Mouse (Mus musculus): ENCODE data around the gene Gm48552. TPM values are rescaled to one million over a fixed set of nuclear protein-coding genes. Genes with fewer than 3 reads are reported as not detected.

Gm48552 gene
- polyA plus RNA-seq, 1 experiment = 3.6 TPM

DNA sequence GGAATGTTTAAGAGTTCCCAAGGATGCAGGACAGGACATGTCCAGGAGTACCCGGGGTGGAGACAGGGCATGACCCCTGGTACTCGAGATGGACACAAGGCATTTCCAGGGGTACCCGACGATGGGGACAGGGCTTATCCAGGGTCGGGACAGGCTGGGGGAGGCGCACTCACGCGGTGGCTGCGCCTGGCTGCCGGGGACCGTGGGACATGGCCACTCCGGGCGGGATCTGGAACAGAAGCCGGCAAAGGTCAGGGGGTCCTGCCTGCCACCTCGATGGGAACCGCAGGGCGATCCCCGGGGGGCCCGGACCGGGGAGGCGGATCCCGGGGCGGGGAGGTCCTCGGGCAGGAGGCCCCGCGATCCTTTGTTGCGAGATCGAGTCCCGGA is 38.8 kb upstream of the Gm48552 start:
- Histone ChIP-seq H3K4me3 (replicated peaks; ENCODE audit: extremely low read depth, low read depth, low read length) (peak overlapping the region; percentile 86), H3K4me1 (ENCODE audit: control insufficient read depth, insufficient read depth, low read length) (peaks cover 11% of the 10 kb centered on the region)
- WGBS = under 1% methylated on average over 29 of the region's 29 CpGs
- TF ChIP-seq CTCF (IDR thresholded peaks at IDR 0.05; ENCODE audit: insufficient read depth, low read length) (no peak), POLR2A (IDR thresholded peaks at IDR 0.05; ENCODE audit: borderline replicate concordance, extremely low read depth, low read depth, low read length) (no peak)
- no peak for DNase-seq

- peaks cover 11% of the 10 kb centered on the region for H3K4me1 ChIP-seq (ENCODE audit: control insufficient read depth, insufficient read depth, low read length)
- WGBS = under 1% methylated on average over 54 of the region's 54 CpGs
- peak; percentile 98 for DNase-seq
- H3K4me3 ChIP-seq (replicated peaks; ENCODE audit: extremely low read depth, low read depth, low read length) = peak within 1 kb of the TSS; percentile 86
- peak; percentile 46; the same call in 1 of the 2 replicates for TF ChIP-seq POLR2A (IDR thresholded peaks at IDR 0.05; ENCODE audit: borderline replicate concordance, extremely low read depth, low read depth, low read length)
- TF ChIP-seq CTCF (IDR thresholded peaks at IDR 0.05; ENCODE audit: insufficient read depth, low read length) = peak; percentile 79
Observed at GRCm38 (mm10) chr10:81350351-81351063, 38.3 kb upstream of the Gm48552 start, which contains the start of gene Hmg20b. Hmg20b (minus strand) TSS chr10:81350480.

GRCm38 (mm10) chr10:81351678-81352291 is 37.0 kb upstream of the Gm48552 start:
- TF ChIP-seq CTCF (IDR thresholded peaks at IDR 0.05; ENCODE audit: insufficient read depth, low read length) (no peak), POLR2A (IDR thresholded peaks at IDR 0.05; ENCODE audit: borderline replicate concordance, extremely low read depth, low read depth, low read length) (no peak)
- DNase-seq = no peak
- peaks cover 11% of the 10 kb centered on the region for H3K4me1 ChIP-seq (ENCODE audit: control insufficient read depth, insufficient read depth, low read length)
- 26% methylated on average over 9 of the region's 9 CpGs for WGBS
- H3K4me3 ChIP-seq (replicated peaks; ENCODE audit: extremely low read depth, low read depth, low read length) = no peak overlapping the region

GRCm38 (mm10) chr10:81354738-81355477 is 33.9 kb upstream of the Gm48552 start:
- DNase-seq = no peak
- no peak for TF ChIP-seq CTCF (IDR thresholded peaks at IDR 0.05; ENCODE audit: insufficient read depth, low read length)
- no peak for TF ChIP-seq POLR2A (IDR thresholded peaks at IDR 0.05; ENCODE audit: borderline replicate concordance, extremely low read depth, low read depth, low read length)
- 65% methylated on average over 9 of the region's 9 CpGs for WGBS
- Histone ChIP-seq H3K4me3 (replicated peaks; ENCODE audit: extremely low read depth, low read depth, low read length) (no peak overlapping the region), H3K4me1 (ENCODE audit: control insufficient read depth, insufficient read depth, low read length) (peaks cover 7% of the 10 kb centered on the region; the same call in 1 of the 2 replicates)

DNA sequence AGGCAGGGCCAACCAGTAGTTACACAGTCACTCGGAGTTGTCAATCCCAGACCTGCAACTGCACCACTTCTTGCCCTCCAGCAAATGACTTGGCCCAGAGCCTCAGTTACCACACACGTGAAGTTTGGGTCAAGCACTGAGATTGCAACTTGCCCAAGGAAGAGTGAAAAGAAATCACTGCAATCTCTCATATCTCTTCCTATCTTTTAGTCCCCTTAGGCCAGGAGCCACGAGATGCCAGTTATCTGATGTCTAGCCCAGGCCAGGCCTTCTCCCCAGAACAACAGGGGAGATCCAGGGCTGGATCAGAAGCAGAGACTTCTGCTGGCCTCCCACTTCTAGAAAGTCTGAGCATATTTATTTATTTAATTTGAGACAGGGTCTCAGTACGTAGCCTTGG is 33.3 kb upstream of the Gm48552 start:
- H3K4me1 ChIP-seq (ENCODE audit: control insufficient read depth, insufficient read depth, low read length) = peaks cover 7% of the 10 kb centered on the region; the same call in 1 of the 2 replicates
- WGBS = 75% methylated on average over 4 of the region's 4 CpGs
- TF ChIP-seq POLR2A (IDR thresholded peaks at IDR 0.05; ENCODE audit: borderline replicate concordance, extremely low read depth, low read depth, low read length) (no peak), CTCF (IDR thresholded peaks at IDR 0.05; ENCODE audit: insufficient read depth, low read length) (no peak)
- no peak for DNase-seq
- H3K4me3 ChIP-seq (replicated peaks; ENCODE audit: extremely low read depth, low read depth, low read length) = no peak overlapping the region

DNA sequence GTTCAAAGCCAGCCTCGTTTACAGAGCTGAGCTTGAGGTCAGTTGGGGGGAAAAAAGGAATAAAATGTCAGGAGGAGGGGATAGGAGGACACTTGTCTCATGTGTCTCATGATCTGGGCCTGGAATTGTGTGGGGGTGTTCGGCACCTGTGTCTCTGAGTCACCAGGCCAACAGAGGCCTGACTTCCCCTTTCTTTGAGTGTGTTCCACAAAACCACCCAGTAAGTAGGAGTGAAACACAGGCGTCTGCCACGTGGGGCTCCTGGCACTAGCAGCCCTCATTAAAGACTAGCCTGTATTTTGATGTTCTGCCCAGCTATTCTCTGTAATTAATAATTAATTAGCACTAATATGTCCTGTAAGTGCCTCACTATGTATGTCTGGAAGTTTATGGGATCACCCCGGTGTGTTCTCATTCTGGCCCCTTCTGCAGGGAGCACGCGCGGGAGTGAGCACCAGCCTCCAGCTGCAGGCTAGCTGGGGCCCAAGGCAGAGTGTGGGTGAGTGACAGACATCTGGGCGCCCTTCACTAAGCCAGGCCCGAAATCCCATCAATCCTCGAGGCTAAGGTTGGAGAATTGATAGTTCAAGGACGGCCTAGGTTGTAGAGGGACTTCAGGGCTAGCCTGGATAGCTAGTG is 32.3 kb upstream of the Gm48552 start:
- Histone ChIP-seq H3K4me3 (replicated peaks; ENCODE audit: extremely low read depth, low read depth, low read length) (no peak overlapping the region), H3K4me1 (ENCODE audit: control insufficient read depth, insufficient read depth, low read length) (peaks cover 7% of the 10 kb centered on the region; the same call in 1 of the 2 replicates)
- DNase-seq = no peak
- 52% methylated on average over 12 of the region's 12 CpGs for whole genome bisulfite sequencing
- TF ChIP-seq POLR2A (IDR thresholded peaks at IDR 0.05; ENCODE audit: borderline replicate concordance, extremely low read depth, low read depth, low read length) (no peak), CTCF (IDR thresholded peaks at IDR 0.05; ENCODE audit: insufficient read depth, low read length) (no peak)

DNA sequence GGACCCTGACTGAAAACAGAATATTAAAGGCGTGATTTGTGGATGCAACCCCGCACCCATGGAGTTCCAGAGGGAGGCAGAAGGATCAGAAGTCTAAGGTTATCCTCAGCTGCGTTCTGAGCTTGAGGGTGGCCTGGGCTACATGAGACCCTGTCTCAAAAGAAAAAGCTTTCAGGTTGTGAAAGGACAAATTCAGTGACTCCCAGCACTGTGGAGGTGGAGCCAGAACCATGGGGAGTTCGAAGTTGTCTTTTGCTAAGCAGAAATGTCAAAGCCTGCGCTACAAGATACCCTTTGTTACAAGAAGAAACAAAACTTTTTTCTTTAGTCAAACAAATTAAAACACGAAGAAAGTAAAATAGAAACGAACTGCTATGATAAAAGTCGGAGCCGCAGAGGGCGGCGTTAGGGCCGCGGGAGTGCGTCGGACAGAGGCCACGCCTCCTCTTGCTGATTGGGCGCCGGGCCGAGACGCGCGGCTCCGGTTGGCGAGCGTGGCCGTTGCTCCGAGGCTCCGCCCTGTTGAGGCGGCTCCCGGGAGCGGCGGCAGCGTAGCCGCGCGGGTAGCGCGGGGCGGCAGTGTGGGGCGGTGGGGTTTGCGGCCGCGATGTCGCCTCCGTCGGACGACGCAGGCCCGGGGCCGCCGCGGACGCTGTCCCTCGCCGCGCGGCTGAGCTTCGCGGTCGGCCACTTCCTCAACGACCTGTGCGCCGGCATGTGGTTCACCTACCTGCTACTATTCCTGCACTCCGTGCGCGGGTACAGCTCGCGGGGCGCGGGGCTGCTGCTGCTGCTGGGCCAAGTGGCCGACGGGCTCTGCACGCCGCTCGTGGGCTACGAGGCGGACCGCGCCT is 31.6 kb upstream of the Gm48552 start, which contains the start of gene Mfsd12:
TSS of gene Mfsd12 (plus strand) at position 501 of the 854 bp plus-strand sequence.
- TF ChIP-seq CTCF (IDR thresholded peaks at IDR 0.05; ENCODE audit: insufficient read depth, low read length) = no peak
- peak; percentile 28; the same call in 1 of the 2 replicates for TF ChIP-seq POLR2A (IDR thresholded peaks at IDR 0.05; ENCODE audit: borderline replicate concordance, extremely low read depth, low read depth, low read length)
- peak; percentile 88 for DNase-seq
- peaks cover 7% of the 10 kb centered on the region; the same call in 1 of the 2 replicates for H3K4me1 ChIP-seq (ENCODE audit: control insufficient read depth, insufficient read depth, low read length)
- H3K4me3 ChIP-seq (replicated peaks; ENCODE audit: extremely low read depth, low read depth, low read length) = peak within 1 kb of the TSS; percentile 87
- WGBS = 2% methylated on average over 79 of the region's 79 CpGs

- no peak for DNase-seq
- TF ChIP-seq POLR2A (IDR thresholded peaks at IDR 0.05; ENCODE audit: borderline replicate concordance, extremely low read depth, low read depth, low read length) = no peak
- no peak for TF ChIP-seq CTCF (IDR thresholded peaks at IDR 0.05; ENCODE audit: insufficient read depth, low read length)
- peak overlapping the region; percentile 87 for H3K4me3 ChIP-seq (replicated peaks; ENCODE audit: extremely low read depth, low read depth, low read length)
- 29% methylated on average over 4 of the region's 4 CpGs for WGBS
- H3K4me1 ChIP-seq (ENCODE audit: control insufficient read depth, insufficient read depth, low read length) = peaks cover 8% of the 10 kb centered on the region; the same call in 1 of the 2 replicates
Observed at GRCm38 (mm10) chr10:81358209-81358608, 30.6 kb upstream of the Gm48552 start.

Data from lung, adult 2 months (tissue).